Mouse (Mus musculus): Measurements from ENCODE around the gene Akr1c13. TPM values are rescaled to one million over a fixed set of nuclear protein-coding genes. Genes with fewer than 3 reads are reported as not detected.
"Not testable (repeated sequence)": the region's sequence is repeated elsewhere in the genome, so short reads cannot be mapped to it uniquely, and the experiment has no call there.

Gene Akr1c13
- polyA plus RNA-seq, 1 experiment from 2014 or later: 0.35 TPM

DNA sequence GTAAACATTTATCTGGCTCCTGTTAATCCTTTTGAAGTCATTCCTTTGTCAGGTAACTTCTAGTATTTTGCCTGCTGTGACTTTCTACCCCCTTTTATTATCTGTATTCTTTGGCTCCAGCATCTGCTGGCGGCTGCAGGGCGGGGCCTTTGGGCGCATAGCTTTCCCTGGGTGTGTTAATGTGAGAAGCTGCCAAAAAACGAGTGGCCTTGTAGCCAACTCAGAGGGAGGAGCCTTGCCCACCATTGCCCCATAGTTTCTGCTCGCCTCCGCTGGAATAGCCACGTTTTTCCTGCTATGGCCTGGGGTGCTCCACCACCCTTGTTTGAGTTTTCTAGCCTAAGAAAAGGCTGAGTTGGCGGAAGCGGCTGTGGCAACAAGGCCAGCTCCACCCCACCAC is 7.8 kb upstream of the Akr1c13 start:
- no peak overlapping the region for H3K4me2 ChIP-seq (ENCODE audit: low read depth, low read length, severe bottlenecking)
- no peak overlapping the region for H3K9ac ChIP-seq (ENCODE audit: low read length)
- H3K27ac ChIP-seq (ENCODE audit: low read depth, low read length): no peak overlapping the region
- H3K36me3 ChIP-seq (ENCODE audit: control insufficient read depth, insufficient read depth, low read length): no peaks in the 10 kb centered on the region
- H3K4me3 ChIP-seq (ENCODE audit: low read depth, low read length): no peak overlapping the region
- DNase-seq (ENCODE audit: low spot score) (no peak), ATAC-seq (replicated peaks; ENCODE audit: low FRiP score) (no peak)
- WGBS: 66% methylated on average over 9 of the region's 9 CpGs
- no peaks in the 10 kb centered on the region for H3K4me1 ChIP-seq (replicated peaks; ENCODE audit: control insufficient read depth, insufficient read depth, low read length)
- H3K9me3 ChIP-seq (ENCODE audit: control insufficient read depth, low read length): no peaks in the 10 kb centered on the region
- no peaks in the 10 kb centered on the region for H3K27me3 ChIP-seq (ENCODE audit: control insufficient read depth, insufficient read depth, low read length)

GRCm38 (mm10) chr13:4186641-4187411 is 4.1 kb upstream of the Akr1c13 start:
- H3K4me3 ChIP-seq (ENCODE audit: low read depth, low read length); DNase-seq (ENCODE audit: low spot score); H3K9me3 ChIP-seq (ENCODE audit: control insufficient read depth, low read length); H3K27me3 ChIP-seq (ENCODE audit: control insufficient read depth, insufficient read depth, low read length); H3K4me2 ChIP-seq (ENCODE audit: low read depth, low read length, severe bottlenecking); H3K36me3 ChIP-seq (ENCODE audit: control insufficient read depth, insufficient read depth, low read length); H3K27ac ChIP-seq (ENCODE audit: low read depth, low read length); ATAC-seq (replicated peaks; ENCODE audit: low FRiP score); H3K9ac ChIP-seq (ENCODE audit: low read length); H3K4me1 ChIP-seq (replicated peaks; ENCODE audit: control insufficient read depth, insufficient read depth, low read length): not testable (repeated sequence)
- 87% methylated on average over 7 of the region's 7 CpGs for WGBS

DNA sequence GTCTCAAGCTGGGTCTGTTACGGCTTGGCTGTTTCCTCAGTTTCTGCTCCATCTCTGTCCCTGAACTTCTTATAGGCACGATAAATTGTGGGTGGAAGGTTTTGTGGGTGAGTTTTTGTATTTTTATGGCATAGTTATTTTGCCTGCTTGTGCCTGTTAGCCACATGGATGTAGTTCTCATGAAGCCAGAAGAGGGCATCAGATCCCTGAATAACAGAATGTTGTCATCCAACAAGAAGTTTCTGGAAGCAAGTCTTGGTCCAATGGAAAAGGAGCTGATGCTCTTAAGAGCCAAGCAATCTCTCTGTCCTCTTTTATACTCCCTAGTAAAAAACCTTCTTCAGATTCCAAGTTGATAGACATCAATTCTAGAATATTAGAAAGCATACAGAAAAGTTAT is 2.8 kb upstream of the Akr1c13 start:
- Histone ChIP-seq H3K4me3 (ENCODE audit: low read depth, low read length) (no peak overlapping the region), H3K27me3 (ENCODE audit: control insufficient read depth, insufficient read depth, low read length) (no peaks in the 10 kb centered on the region), H3K36me3 (ENCODE audit: control insufficient read depth, insufficient read depth, low read length) (no peaks in the 10 kb centered on the region), H3K27ac (ENCODE audit: low read depth, low read length) (no peak overlapping the region), H3K9me3 (ENCODE audit: control insufficient read depth, low read length) (no peaks in the 10 kb centered on the region), H3K4me1 (replicated peaks; ENCODE audit: control insufficient read depth, insufficient read depth, low read length) (no peaks in the 10 kb centered on the region), H3K9ac (ENCODE audit: low read length) (no peak overlapping the region), H3K4me2 (ENCODE audit: low read depth, low read length, severe bottlenecking) (no peak overlapping the region)
- WGBS: 80% methylated on average over 2 of the region's 2 CpGs
- DNase-seq (ENCODE audit: low spot score) (no peak), ATAC-seq (replicated peaks; ENCODE audit: low FRiP score) (no peak)

DNA sequence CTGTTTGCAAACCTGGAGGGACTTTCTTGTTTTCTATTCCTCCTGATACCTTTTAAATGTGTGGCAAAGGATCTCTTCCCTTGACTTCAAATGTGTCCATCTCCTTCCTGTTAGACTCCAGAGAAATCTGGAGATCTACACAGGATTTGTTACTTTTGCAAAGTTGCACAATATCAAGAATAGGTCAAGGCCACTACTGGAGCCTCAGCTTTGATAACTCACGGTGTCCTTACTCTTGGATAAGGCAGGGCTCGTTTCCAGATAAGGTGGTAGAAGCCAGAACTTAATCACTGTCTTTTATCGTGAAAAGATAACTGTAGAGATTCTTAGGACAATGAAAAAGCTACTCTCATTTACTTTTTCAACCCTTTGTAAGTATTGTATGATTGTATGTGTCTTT is 1.6 kb downstream of the Akr1c13 start:
- no peak overlapping the region for H3K9ac ChIP-seq (ENCODE audit: low read length)
- 81% methylated on average over 3 of the region's 3 CpGs for WGBS
- no peak overlapping the region for H3K4me3 ChIP-seq (ENCODE audit: low read depth, low read length)

GRCm38 (mm10) chr13:4206147-4206903 is 15.4 kb downstream of the Akr1c13 start:
- H3K9ac ChIP-seq (ENCODE audit: low read length): no peak overlapping the region
- no peak for ATAC-seq (replicated peaks; ENCODE audit: low FRiP score)
- DNase-seq (ENCODE audit: low spot score): no peak
- H3K27ac ChIP-seq (ENCODE audit: low read depth, low read length): no peak overlapping the region
- H3K4me2 ChIP-seq (ENCODE audit: low read depth, low read length, severe bottlenecking): no peak overlapping the region
- no peaks in the 10 kb centered on the region for H3K27me3 ChIP-seq (ENCODE audit: control insufficient read depth, insufficient read depth, low read length)
- no peaks in the 10 kb centered on the region for H3K9me3 ChIP-seq (ENCODE audit: control insufficient read depth, low read length)
- H3K4me3 ChIP-seq (ENCODE audit: low read depth, low read length): no peak overlapping the region
- H3K4me1 ChIP-seq (replicated peaks; ENCODE audit: control insufficient read depth, insufficient read depth, low read length): no peaks in the 10 kb centered on the region
- H3K36me3 ChIP-seq (ENCODE audit: control insufficient read depth, insufficient read depth, low read length): no peaks in the 10 kb centered on the region
- WGBS: 47% methylated on average over 1 of the region's 1 CpGs

More for the DNA sequence above, 1.6 kb downstream of the Akr1c13 start:
- DNase-seq (ENCODE audit: low spot score) (no peak), ATAC-seq (replicated peaks; ENCODE audit: low FRiP score) (no peak)
- Histone ChIP-seq H3K36me3 (ENCODE audit: control insufficient read depth, insufficient read depth, low read length) (no peaks in the 10 kb centered on the region), H3K27ac (ENCODE audit: low read depth, low read length) (no peak overlapping the region), H3K9me3 (ENCODE audit: control insufficient read depth, low read length) (no peaks in the 10 kb centered on the region), H3K4me1 (replicated peaks; ENCODE audit: control insufficient read depth, insufficient read depth, low read length) (no peaks in the 10 kb centered on the region), H3K4me2 (ENCODE audit: low read depth, low read length, severe bottlenecking) (no peak overlapping the region), H3K27me3 (ENCODE audit: control insufficient read depth, insufficient read depth, low read length) (no peaks in the 10 kb centered on the region)

DNA sequence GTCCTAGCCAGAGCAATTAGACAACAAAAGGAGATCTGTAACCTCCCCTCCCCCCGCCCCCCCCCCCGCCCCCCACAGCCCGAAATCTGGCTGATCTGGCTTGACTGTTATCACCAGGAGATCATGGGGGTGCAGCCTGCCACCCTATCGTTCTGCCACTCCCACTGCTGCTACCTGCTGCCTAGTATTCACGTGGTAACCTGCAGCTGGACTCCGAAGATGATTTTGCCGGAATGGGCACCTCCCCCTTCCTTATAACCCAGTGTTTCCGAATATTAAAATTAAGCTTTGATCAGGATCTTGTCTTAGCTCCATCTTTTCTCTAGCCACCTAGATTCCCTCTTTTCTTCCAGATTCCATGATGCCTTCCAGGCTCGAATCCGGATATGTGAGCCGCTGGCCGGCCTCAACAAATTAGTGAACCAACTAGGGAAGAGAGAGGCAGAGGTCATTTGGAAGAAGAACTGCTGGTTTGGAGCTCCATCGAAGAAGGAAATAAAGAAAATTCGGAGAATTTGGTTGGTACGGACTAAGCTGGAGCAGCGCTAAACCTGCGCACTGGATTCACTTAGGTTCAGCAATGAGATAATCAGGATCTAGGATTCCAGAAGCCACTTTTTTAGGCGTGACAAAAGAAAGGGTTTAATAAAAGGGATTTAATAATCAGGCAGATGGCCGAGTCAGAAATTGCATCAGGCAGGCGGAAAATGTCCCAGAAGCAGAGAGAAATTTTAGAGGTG is 20.8 kb downstream of the Akr1c13 start:
- no peak overlapping the region for H3K4me2 ChIP-seq (ENCODE audit: low read depth, low read length, severe bottlenecking)
- H3K4me1 ChIP-seq (replicated peaks; ENCODE audit: control insufficient read depth, insufficient read depth, low read length): no peaks in the 10 kb centered on the region
- H3K9me3 ChIP-seq (ENCODE audit: control insufficient read depth, low read length): no peaks in the 10 kb centered on the region
- H3K9ac ChIP-seq (ENCODE audit: low read length): no peak overlapping the region
- no peak overlapping the region for H3K4me3 ChIP-seq (ENCODE audit: low read depth, low read length)
- no peak overlapping the region for H3K27ac ChIP-seq (ENCODE audit: low read depth, low read length)
- ATAC-seq (replicated peaks; ENCODE audit: low FRiP score): no peak
- WGBS: 69% methylated on average over 20 of the region's 20 CpGs
- DNase-seq (ENCODE audit: low spot score): no peak
- H3K36me3 ChIP-seq (ENCODE audit: control insufficient read depth, insufficient read depth, low read length): no peaks in the 10 kb centered on the region
- no peaks in the 10 kb centered on the region for H3K27me3 ChIP-seq (ENCODE audit: control insufficient read depth, insufficient read depth, low read length)

GRCm38 (mm10) chr13:4212309-4212708 is 21.4 kb downstream of the Akr1c13 start:
- H3K36me3 ChIP-seq (ENCODE audit: control insufficient read depth, insufficient read depth, low read length): no peaks in the 10 kb centered on the region
- H3K27me3 ChIP-seq (ENCODE audit: control insufficient read depth, insufficient read depth, low read length): no peaks in the 10 kb centered on the region
- H3K9ac ChIP-seq (ENCODE audit: low read length): no peak overlapping the region
- no peak overlapping the region for H3K4me3 ChIP-seq (ENCODE audit: low read depth, low read length)
- H3K9me3 ChIP-seq (ENCODE audit: control insufficient read depth, low read length): no peaks in the 10 kb centered on the region
- 54% methylated on average over 3 of the region's 3 CpGs for WGBS
- ATAC-seq (replicated peaks; ENCODE audit: low FRiP score): no peak
- no peak overlapping the region for H3K27ac ChIP-seq (ENCODE audit: low read depth, low read length)
- no peak for DNase-seq (ENCODE audit: low spot score)
- H3K4me1 ChIP-seq (replicated peaks; ENCODE audit: control insufficient read depth, insufficient read depth, low read length): no peaks in the 10 kb centered on the region
- H3K4me2 ChIP-seq (ENCODE audit: low read depth, low read length, severe bottlenecking): no peak overlapping the region

DNA sequence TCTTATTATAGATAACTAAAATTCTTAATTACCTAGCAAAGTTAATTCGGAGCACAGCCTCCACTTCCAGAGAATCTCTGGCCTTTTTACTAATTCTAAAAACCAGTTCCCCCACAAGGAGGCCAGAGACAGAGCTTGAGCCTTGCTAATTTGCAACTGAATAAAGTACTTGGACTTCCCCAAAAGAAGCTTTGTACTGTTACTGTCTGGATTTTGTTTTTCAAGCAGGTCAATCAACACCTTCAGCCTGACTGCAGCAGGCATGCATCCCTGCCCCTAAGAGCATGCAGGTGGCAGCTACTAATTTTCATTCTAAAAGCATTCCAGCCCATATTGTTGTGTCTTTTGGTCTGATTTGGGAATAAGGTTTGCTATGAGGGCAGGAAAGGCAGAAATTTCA is 24.5 kb downstream of the Akr1c13 start:
- not testable (repeated sequence) for H3K4me3 ChIP-seq (ENCODE audit: low read depth, low read length); DNase-seq (ENCODE audit: low spot score); ATAC-seq (replicated peaks; ENCODE audit: low FRiP score); H3K9ac ChIP-seq (ENCODE audit: low read length); H3K4me1 ChIP-seq (replicated peaks; ENCODE audit: control insufficient read depth, insufficient read depth, low read length); H3K9me3 ChIP-seq (ENCODE audit: control insufficient read depth, low read length); H3K27ac ChIP-seq (ENCODE audit: low read depth, low read length); H3K36me3 ChIP-seq (ENCODE audit: control insufficient read depth, insufficient read depth, low read length); H3K4me2 ChIP-seq (ENCODE audit: low read depth, low read length, severe bottlenecking); H3K27me3 ChIP-seq (ENCODE audit: control insufficient read depth, insufficient read depth, low read length)
- WGBS: 74% methylated on average over 1 of the region's 1 CpGs
